Mouse (Mus musculus): ENCODE measurements at regions not wholly inside any gene's neighbourhood (a gene's known extent, or its start where the extent isn't known, plus 50 kb on each side); places are given as distances from the start of the nearest gene placed in this dataset.

- TF ChIP-seq CTCF (IDR thresholded peaks at IDR 0.05; ENCODE audit: control insufficient read depth, insufficient read depth, insufficient replicate concordance, low read depth, low read length) (no peak), POLR2A (IDR thresholded peaks at IDR 0.05; ENCODE audit: control insufficient read depth, low read depth, low read length) (no peak)
Observed at GRCm38 (mm10) chr16:92890713-92891112, 64.8 kb upstream of the Runx1 start.
